Mouse (Mus musculus): ENCODE measurements around the gene Mfsd4a.

The Mfsd4a gene

DNA sequence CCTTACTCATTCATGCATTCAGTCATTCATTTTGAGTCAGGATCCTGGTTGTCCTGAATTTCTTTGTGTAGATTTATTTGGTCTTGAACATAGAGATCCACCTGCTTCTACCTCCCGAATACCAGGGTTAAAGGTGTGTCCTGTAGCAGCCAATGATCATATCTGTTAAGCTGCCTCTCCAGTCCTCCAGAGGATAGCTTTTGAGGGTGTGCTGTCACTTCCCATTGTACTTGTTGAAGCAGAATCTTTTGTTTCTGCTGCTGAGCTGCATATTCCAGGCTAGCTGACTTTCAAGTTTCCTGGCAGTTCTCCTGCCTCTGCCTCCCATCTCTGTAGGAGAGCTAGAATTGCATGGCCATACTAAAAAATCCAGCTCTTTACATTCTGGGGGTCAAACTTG is 51.2 kb downstream of the Mfsd4a start:
- no peak for DNase-seq (ENCODE audit: low spot score)

DNA sequence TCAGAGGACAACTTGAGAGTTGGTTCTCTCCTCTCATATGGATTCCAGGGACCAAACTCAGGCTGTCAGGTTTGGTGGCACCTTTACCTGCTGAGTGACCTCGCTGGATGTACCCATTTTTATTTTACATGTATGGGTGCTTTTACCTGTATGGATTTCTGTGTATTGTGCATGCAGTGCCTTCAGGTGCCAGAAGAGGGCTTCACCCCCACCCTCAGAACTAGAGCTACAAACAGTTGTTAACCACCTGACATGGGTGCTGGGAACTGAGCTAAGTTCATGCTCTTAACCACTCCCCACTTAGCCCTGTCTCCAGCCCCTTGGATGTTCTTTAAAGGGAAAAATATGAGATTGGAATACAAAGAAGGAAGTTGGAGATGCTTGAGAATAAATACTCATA is 53.1 kb downstream of the Mfsd4a start:
- no peak for DNase-seq (ENCODE audit: low spot score)

DNA sequence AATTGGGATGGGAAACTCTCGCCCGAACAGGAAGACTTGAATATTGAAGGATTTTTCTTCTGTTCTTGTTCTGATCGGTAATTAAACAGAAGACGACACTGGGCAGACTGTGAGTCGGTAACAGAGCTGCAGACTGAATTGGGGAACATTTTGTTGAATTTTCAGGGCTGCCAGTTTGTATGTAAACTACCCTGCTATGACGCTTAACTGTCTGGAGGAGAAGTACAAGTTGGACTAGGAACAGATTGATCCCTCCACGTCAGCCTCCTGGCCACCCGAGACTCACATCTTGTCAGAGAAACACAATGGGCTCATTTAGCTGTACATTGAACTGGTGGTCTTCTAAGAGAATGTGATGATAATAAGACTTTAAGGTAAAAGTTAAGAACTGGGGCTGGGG is 55.0 kb downstream of the Mfsd4a start:
- no peak for DNase-seq (ENCODE audit: low spot score)

DNA sequence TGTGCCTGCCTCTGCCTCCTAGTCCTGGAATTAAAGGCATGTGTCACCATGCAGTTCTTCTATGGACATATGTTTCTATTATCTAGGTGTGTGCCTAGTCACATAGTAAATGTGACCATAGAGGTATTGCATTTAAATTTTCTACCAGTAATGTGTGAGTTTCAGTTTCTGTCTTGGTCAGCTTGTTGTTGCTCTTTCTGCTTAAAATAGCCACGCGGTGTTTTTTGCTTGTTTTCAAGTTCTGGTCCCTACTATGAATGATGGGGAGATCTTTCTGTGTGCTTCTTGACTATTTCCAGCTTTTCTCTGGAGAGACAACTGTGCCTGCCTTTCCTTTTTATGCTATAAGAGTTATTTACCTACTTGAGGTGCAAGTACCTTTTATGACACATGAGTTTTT is 56.1 kb downstream of the Mfsd4a start:
- DNase-seq (ENCODE audit: low spot score), result no peak

DNA sequence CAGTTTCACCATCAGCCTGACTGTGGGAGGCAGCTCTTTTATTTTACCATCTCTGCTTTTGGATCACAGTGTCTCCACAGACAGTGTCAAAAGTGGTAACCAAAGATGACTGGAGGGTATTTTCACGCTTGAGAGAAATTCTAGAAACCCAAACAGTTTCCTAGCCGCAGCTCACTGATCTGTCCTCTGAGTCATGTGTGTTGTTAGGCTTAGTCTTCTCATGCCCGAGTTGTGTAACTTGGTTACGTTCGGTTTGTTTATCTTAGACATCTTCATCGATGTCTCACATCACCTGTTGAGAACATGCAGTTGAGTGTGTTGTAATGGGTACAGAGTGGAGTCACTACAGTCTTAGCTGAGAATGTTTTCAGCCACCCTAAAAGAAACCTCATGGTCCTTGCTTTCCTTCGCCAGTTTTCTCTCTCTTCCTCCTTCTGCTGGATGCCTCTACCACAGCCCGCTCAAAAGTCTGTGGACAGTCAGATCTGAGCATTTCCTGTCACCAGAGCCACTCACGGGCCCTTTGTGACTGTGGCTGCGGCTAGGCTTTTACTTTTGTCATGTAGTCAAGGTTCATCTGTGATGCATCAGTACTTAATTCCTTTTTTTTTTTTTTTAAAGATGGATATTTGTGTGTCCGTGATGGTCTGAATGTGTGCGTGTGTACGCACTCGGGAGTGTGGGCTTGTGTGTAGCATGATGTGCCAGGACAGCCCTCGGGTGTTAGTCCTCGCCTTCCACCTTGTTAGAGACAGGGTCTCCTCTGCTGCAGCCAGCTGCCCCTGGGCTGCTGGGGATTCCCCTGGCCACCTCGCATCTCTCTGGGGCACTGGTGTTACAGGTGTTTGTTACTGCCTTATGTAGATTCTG is 57.0 kb downstream of the Mfsd4a start:
- no peak for DNase-seq (ENCODE audit: low spot score)

DNA sequence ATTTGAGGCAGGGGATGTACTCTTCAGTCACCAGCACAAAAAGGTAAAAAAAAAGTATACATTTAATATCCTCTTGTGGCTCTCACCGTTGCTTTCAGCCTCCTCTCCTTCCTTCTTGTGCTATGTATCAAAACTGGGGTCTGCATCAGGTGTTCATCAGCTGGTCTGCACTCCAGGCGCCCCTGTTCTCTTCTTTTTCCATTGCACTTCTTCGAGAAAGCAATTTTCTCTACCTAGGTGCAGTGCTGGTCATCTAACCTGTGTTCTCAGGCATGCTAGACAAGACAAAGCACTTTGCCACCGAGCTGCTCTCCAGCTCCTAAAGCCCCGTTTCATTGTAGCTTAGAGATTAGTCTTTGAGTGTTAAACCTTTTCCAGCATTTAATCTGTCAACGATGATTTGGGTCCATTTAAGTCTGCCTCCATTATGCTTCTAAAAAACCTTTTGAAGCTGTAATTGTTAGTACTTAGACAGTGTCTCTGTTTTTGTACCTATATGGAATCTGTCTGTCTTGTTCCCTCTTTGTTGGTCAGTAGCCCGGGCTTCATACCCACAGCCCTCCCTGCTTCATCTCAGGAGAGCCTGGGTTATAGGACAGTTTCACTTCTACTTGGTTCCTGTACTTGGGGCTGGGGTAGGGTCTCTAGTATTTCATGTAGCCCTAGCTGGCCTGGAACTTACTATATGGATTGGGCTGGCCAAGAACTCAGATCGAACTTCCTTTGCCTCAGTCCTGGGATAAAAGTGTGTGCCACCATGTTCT is 58.8 kb downstream of the Mfsd4a start:
- no peak for DNase-seq (ENCODE audit: low spot score)

DNA sequence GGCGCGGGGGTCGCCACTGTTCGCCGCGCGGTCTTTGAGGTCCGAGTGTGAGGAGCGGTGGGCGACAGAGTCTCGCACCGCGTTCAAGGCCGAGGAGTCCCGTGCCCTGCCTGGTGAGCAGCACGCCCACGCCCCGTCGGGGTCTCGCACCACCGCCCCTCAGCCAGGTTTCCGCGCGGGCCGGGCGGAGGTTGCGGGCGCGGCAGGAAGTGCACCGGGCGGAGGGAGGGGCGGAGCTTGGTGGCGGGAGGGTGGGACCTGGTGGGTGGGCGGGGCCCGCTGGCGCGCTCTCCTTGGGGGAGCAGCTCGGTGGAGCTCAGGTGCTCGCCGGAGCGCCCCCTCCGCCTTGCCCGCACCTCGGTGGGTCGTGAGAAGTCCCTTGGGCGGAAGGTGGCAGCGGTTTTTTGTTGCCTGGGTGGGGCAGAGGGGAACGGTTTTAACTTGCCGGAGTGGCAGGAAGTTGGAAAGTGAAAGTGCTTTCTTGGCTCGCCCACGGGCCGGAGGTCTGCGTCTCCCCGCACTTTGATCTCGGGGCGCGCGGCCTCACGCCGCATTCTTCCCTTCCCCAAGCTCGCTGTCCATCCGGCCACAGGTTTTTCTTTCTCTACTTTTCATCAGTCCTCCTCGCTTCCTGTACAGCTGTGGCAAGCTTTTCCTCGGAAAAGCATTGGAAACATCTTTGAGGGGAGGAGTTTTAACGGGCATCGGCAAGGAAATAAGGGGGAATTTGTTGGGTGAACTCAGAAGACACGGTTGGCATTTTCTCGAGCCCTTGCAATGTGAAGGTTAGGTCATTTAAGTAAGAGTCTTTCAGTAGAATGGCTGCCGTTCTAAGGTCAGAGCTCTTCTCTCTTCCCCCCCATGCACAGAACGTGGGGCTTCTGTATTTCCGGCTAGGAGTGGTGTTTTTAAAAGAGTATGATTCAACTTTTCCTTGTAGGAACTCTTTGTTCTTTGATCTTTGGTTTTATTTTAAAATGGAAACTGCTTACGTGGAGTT is 59.7 kb downstream of the Mfsd4a start:
- DNase-seq (ENCODE audit: low spot score), result peak; percentile 89

DNA sequence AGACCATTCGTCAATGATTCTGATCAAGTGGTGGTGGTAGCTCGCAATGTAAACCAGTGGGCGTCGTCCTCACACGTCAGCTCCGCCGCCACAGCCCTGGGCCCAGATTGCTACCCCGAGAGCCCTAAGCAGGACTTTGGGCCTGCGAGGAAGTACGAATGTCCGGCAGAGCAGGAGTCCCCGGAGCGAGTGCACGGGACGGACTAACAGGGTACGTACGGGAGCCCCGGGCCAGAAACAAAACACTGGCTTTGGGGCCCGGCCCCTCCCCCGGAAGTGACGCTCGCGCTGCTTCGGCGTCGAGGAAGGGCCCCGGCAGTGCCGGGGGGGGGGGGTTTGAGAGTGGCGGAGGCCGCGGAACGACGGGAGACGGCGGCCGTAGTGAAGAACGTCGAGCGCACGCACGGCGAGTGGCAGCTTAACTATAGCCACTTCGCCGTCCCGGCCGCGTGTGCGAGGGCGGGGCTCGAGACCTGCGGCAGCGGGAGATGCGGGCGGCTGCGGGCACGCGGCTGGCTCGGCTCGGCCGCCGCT is 60.5 kb downstream of the Mfsd4a start, which contains the start of gene Elk4:
Gene Elk4, plus strand, starts transcription at position 326 of the 534 bp plus-strand sequence.
- peak; percentile 89 for DNase-seq (ENCODE audit: low spot score)

DNA sequence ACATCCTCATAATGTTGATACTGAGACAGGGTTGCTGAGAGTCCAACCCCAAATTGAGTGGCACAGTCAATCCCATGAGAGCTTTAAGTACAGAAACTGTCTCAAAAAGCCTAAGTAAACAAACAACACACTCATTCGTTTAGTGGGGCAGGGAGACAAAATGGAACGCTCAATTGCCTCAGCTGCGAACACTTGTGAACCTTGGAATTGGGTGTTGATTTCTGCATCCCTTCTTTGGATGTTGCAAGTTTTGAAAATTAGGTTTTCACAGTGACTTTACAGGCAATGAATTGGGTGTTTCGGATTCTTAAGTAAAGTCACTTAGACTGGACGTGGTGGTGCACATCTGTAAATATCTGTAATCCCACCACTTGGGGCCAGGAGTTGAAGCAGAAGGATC is 61.1 kb downstream of the Mfsd4a start:
- peak; percentile 34 for DNase-seq (ENCODE audit: low spot score)

DNA sequence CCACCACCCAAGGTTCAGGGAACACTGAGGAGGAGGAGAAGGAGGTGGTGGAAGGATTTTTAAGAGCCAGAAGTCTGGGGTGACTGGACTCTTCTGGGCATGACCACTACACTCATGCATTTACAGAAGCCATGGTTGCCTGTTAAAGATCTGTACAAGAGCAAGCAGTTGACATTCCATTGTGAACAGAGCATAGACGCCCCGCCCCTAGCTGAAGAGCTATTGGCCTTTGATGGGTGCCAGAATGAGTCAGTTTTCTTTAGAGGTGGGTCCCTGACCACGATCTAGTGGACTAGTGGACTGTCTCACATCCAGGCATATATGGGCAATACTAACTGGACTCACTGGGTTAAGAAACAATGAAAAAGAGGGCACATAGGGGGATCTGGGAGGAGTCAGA is 61.8 kb downstream of the Mfsd4a start:
- DNase-seq (ENCODE audit: low spot score), result peak; percentile 33

DNA sequence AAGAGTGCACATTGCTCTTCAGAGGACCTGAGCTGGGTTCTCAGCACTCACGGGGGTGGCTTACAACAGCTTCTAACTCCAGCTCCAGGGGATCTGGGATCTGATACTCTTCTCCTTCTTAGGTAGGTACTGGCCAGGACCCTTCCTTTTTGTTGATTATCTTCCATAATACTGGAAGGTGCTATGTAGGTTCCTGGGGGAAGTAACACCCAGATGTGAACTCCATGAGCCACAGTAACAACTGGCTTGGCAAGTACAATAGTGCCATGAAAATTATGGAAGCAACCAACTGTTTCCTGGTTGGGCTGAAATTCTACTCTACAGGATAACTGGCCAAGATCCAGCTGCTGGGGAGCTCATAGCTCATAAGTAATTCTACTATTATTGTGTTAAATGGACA is 62.4 kb downstream of the Mfsd4a start:
- DNase-seq (ENCODE audit: low spot score), result no peak

DNA sequence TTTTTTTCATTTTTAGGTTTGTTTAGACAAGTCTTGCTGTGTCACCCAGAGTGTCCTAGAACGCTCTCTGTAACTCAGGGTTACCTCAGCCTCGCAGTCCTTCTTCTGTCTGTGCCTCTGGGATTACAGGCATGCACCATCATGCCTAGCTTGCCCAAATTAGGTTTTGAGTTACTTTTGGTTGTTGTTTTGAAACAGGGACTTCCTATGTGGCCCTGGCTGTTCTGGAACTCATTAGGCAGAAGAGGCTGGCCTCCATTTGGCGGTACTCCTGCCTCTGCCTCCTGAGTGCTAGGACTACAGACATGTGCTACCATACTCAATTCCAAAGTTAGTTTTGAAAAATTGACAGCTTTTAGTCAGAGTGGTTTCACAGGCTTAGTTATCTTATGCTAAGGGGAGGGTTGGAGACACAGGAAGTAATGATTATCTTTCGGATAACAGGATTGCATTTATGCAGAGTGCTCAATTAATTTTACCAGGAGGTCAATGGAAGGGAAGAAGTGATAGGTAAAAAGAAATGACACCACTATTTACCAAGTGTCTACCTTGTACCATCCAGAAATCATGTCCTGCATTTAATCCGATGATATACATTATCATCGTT is 63.2 kb downstream of the Mfsd4a start:
- no peak for DNase-seq (ENCODE audit: low spot score)

DNA sequence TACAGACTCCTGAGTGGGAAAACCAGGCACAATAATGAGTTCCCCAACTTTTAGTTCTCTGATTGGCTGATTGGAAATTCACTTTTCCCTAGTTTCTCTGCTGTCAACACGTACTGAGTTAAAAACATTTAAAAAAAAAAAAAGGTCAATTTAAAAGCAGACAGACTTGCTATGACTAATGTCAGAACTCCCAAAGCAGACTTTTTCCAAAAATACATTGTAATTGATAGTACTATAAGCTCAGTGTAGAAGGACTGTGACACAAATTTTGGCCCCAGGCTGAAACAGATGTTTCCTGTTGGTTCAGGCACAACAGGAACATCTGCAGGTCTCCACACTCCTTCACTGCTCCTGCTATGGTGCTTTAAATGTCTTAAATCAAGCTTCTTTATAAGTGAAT is 64.0 kb downstream of the Mfsd4a start:
- DNase-seq (ENCODE audit: low spot score), result no peak

DNA sequence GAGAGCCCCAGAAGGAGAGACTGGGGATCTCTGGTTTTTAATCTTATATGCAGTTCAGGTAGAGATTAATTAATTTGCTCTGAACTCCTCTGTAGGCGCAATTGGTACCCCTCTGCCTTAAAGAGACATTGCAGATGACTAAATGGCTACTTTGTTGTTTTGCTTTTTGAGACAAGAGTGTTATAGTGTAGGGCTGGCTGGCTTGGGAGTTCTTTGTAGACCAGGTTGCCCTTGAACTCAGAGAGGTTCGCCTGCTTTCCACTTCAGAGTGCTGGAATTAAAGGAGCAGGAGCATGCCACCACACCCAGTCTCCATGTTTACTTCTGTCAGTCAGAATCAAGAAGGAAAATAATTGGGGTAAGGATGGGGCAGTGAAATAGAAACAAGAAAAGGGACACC is 64.8 kb downstream of the Mfsd4a start:
- DNase-seq (ENCODE audit: low spot score), result no peak

DNA sequence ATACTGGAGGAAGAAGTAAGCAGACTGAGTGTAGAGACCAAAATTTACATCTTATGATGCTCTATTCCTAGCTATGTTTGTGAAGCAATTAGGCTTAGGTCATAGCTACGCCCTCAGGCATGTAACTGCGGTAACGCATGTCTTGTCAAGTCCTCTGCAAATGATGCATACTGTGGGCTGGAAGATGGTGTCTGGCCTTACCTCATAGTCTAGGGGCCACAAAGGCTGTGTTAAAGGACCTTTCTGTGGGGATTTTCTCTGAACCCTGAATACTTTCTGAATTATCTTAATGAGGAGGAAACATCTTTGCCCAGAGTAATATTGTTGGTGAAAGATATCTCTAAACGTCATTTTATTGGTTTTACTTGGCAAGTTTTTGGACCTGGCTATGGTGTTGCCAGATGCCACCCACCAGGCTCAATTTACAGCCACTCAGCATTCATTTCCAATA is 66.0 kb downstream of the Mfsd4a start:
- no peak for DNase-seq (ENCODE audit: low spot score)

DNA sequence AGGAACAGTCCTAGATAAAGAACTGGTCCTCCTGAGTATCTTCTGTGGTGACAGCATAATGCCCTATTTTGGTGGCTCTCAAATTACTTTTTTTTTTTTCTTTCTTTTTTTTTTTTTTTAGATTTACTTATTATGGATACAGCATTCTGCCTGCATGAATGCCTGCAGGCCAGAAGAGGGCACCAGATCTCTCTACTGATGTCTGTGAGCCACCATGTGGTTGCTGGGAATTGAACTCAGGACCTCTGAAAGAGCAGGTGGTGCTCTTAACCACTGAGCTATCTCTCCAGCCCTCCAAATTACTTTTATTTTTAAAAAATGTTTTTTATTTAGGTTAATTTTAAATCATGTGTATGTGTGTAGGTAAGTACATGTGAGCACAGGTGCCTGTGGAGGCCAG is 67.4 kb downstream of the Mfsd4a start:
- DNase-seq (ENCODE audit: low spot score), result no peak

DNA sequence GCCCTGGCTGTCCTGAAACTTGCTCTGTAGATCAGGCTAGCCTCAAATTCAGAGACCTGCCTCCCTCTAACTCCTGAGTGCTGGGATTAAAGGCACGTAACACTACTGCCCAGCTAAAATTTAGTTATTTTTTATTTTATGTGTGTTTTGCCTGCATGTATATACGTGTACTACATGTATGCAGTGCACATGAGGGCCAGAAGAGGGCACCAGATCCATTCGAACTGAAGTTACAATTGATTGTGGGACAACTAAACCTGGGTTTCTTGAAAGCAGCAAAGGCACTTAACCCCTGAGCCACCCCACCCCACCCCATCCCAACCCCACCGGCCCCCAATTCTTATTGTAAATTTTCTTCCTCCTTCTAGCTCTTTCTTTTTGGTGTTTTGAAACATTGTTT is 72.8 kb downstream of the Mfsd4a start:
- DNase-seq (ENCODE audit: low spot score), result no peak

DNA sequence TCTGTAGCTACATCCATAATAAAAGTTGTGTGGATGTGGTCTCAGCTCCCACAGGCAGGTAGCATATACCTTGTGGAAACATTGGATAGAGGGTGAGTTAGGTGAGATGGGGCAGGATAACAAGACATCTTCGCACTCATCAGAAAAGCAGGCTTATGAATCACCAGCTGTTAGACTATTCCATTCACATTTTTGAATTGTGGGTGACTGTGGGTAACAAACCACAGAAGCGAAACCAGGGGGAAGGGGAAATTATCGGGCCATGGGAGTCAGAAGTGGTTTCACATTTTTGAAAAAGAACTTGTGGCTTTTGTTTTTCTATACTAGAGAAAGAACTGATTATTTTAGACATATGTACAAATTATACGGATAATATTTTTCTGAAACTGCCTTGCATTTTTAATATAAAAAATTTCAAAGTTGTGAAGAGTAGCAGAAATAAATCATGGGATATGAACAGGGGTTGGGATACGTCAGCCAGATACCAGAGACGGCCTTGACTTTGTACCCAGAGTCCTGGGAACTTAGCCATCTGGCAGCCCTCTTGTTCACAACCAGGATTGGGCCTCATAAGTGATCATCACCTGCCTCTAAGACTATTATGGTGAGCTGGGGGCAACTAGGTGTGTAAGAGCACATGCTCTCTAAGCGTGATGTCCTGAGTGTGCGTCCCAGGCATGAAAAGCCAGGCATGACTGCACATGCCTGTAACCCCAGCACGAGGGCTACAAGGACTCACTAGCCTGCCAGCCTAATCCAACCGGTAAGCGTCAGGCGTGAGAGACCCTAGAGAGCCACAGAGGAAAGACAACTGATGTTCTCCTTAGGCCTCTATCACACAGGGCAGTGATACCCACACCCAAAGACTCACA is 74.5 kb downstream of the Mfsd4a start:
- DNase-seq (ENCODE audit: low spot score), result no peak

DNA sequence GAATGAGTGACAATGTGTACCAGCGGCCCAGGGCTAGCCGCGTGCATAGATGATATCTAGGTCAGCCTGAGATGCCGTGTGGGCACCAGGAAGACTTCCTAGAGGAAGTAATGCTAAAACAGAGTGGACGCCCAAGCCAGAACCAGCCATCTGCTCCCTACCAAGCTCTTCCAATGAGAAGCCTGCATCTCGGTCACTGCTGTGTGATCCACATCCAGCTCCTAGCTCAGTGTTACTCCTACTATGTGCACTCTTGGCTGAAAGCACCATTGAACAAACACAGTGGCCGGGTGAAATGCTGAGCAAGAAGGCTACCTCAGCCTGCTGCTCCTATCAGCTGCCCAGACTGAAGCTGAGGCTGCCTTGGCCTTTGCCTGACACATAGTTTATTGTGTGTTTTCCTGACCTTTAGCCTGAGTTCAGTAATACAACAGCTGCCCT is 75.3 kb downstream of the Mfsd4a start:
- no peak for DNase-seq (ENCODE audit: low spot score)

DNA sequence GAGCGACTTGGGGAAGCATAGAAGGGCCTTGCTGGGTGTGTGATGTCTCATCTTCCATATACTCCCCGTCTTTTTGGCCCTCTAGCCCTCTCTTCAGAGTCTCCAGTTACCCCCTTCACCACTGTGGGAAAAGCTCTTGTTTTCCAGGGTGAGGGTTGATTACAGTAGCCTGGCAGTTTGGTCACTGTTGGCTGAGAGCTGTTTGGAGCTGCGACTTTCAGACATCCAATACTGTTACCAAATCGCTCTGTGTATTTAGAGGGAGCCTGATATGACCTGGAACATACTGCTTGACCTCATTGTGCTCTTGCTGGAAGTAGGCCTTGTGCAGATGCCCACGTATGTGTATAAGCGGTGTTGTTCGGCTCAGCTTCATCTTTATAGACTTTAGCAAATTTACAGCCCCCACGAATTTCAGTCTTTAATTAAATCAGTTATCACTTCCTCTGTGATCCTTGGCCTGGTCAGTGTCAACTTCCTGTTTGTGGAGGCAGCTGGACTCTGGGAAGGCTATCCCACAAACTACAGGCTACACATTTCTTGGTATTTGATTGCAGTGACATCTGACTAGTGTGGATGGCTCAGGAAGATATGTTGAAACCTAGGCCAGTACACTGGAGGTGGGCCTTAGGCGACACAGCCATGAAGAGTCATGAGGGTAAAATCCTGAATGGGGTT is 77.6 kb downstream of the Mfsd4a start:
- DNase-seq (ENCODE audit: low spot score), result no peak

All from MN1 (cell line).